Mouse (Mus musculus) midbrain, embryonic 13.5 days (tissue): ENCODE data around the gene Cldnd1. TPM values are rescaled to one million over a fixed set of nuclear protein-coding genes. Genes with fewer than 3 reads are reported as not detected.

Experiments used
- ATAC-seq: fragments of 200-750 bp; cut with Nextera tagmentation; 2 replicates; pipeline ENCODE4 v1.8.0; 2017; ENCODE audit warnings: mild to moderate bottlenecking, moderate TSS enrichment, moderate library complexity
- H3K27ac ChIP-seq: fragments of 300-500 bp; sonication (generic); 2 replicates; pipeline ENCODE4 v1.5.1; 2015; ENCODE audit warnings: inconsistent platforms, mild to moderate bottlenecking, moderate library complexity
- H3K27me3 ChIP-seq: fragments of 300-500 bp; sonication (generic); 2 replicates; pipeline ENCODE4 v1.6.1; 2015; ENCODE audit warnings: mild to moderate bottlenecking, inconsistent platforms
- H3K36me3 ChIP-seq: fragments of 300-500 bp; sonication (generic); 2 replicates; pipeline ENCODE4 v1.6.1; 2015; ENCODE audit warnings: mild to moderate bottlenecking, inconsistent platforms
- H3K4me1 ChIP-seq: fragments of 300-500 bp; sonication (generic); replicated peaks from 2 replicates; pipeline ENCODE4 v1.6.1; 2015; ENCODE audit warnings: inconsistent platforms
- H3K4me2 ChIP-seq: fragments of 300-500 bp; sonication (generic); replicated peaks from 2 replicates; pipeline ENCODE4 v1.6.1; 2015; ENCODE audit warnings: moderate library complexity, mild to moderate bottlenecking, inconsistent platforms
- H3K4me3 ChIP-seq: fragments of 300-500 bp; sonication (generic); replicated peaks from 2 replicates; pipeline ENCODE4 v1.5.1; 2015; ENCODE audit warnings: mild to moderate bottlenecking, inconsistent platforms
- H3K9ac ChIP-seq: fragments of 300-500 bp; sonication (generic); replicated peaks from 2 replicates; pipeline ENCODE4 v1.6.1; 2015; ENCODE audit warnings: mild to moderate bottlenecking, inconsistent platforms
- H3K9me3 ChIP-seq: fragments of 300-500 bp; sonication (generic); 2 replicates; pipeline ENCODE4 v1.6.1; 2016; ENCODE audit warnings: mild to moderate bottlenecking, inconsistent platforms
- WGBS: fragments of 180-500 bp; shearing (Covaris S2); methylation state at CpG from one replicate; pipeline ENCODE4 v1.1.7; 2015; 5-methylcytosine and 5-hydroxymethylcytosine counted together
- polyA plus RNA-seq: library from polyadenylated mRNA; unstranded; fragments of >200 nt; fragmentation: Nextera tagmentation; extraction: Ambion mirVana; gene quantifications from 2 replicates; pipeline ENCODE4 v1.2.1, GENCODE M21; 2015

Cldnd1 gene
- polyA plus RNA-seq, 1 experiment from 2014 or later = 113 TPM

DNA sequence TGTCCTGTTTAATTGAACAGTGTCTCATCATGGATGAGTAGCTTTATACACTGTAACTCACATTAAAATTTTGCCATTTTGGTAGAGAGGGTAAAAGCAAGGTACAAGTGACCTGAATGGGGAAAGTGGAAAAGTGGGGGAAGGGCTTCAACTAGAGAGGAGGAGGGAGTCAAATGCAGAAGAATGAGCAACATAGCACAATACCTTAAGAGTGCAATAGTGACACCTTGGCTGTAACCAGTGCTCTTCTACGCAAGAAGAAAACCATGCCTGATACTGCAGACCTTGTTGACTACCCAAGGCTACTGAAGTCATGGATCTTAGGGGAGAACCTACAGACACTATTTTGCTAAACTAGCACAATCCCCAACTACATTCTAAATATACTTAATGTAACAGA is 30.4 kb upstream of the Cldnd1 start:
- Histone ChIP-seq H3K9ac (no peak overlapping the region), H3K4me1 (no peaks in the 10 kb centered on the region), H3K27me3 (no peaks in the 10 kb centered on the region), H3K4me2 (no peak overlapping the region), H3K27ac (no peak overlapping the region), H3K4me3 (no peak overlapping the region), H3K36me3 (no peaks in the 10 kb centered on the region), H3K9me3 (no peaks in the 10 kb centered on the region)
- no peak for ATAC-seq
- WGBS = 96% methylated on average over 1 of the region's 1 CpGs

DNA sequence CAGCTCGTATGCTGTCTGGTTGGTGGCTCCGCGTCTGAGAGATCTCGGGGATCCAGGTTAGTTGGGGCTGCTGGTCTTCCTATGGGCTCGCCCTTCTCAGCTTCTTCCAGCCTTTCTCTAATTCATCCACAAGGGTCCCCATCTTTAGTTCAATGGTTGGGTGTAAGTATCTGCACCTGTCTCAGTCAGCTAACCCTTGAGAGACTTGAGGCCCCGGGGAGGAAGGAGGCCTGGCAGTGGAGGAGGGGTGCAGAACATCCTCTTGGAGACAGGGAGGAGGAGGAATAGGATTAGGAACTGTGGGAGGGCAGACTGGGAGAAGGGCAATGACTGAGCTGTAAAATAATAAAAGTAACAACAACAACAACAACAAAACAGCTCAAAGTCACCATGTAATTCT is 27.5 kb upstream of the Cldnd1 start:
- H3K4me2 ChIP-seq = no peak overlapping the region
- no peak overlapping the region for H3K27ac ChIP-seq
- H3K36me3 ChIP-seq = no peaks in the 10 kb centered on the region
- ATAC-seq = no peak
- no peak overlapping the region for H3K4me3 ChIP-seq
- WGBS = 85% methylated on average over 6 of the region's 6 CpGs
- H3K27me3 ChIP-seq = no peaks in the 10 kb centered on the region
- no peaks in the 10 kb centered on the region for H3K4me1 ChIP-seq
- no peak overlapping the region for H3K9ac ChIP-seq
- H3K9me3 ChIP-seq = no peaks in the 10 kb centered on the region

DNA sequence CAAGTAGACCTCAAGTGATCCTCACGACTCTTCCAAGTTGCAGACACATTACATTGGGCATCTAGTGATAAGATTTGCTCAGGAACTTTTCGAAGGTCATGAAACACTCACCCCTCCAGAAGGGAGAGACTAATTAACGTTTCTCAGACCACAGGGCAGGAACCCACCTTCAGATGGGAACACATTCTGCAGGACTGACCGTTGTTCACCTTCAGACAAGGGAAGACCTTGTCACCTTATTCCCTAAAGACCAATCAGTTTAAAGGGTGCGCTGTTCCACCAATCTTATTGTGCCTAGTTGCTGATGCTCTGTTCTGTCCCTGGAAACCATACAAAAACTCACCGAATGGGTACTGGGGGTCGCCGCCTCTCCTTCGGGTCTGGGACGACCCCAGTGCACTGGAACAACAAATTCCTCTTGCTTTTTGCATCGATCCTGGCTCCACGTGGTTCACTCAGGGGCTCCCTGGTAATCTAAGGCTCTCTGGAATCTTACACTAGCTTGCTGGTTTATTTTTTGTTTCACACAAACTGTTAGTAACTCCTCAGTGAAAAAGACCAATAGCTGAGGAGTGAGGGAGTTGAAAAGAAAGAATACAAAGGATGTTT is 26.8 kb upstream of the Cldnd1 start:
- no peak overlapping the region for H3K27ac ChIP-seq
- H3K36me3 ChIP-seq = no peaks in the 10 kb centered on the region
- H3K9me3 ChIP-seq = no peaks in the 10 kb centered on the region
- H3K27me3 ChIP-seq = no peaks in the 10 kb centered on the region
- WGBS = 93% methylated on average over 12 of the region's 12 CpGs
- H3K4me2 ChIP-seq = no peak overlapping the region
- no peak for ATAC-seq
- no peak overlapping the region for H3K4me3 ChIP-seq
- H3K4me1 ChIP-seq = no peaks in the 10 kb centered on the region
- no peak overlapping the region for H3K9ac ChIP-seq

DNA sequence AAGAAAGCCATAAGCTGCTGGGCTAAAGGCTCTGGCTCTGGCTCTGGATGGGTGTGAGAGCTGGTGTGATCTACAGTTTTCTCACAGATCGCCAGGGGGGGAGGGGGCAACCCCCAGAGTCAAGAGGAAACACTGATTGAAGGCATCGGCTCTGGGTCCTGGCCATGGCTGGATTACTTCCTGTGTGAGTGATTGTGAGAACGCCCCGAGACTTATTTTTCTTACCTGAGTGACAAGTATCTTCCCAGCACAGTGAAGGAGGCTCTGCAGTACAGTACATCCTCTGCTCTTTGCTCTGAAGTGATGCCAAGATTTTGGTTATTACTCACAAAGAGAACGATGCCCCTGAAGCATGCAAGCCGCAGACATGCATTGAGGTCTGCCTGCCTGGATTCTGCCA is 25.9 kb upstream of the Cldnd1 start:
- Histone ChIP-seq H3K4me1 (no peaks in the 10 kb centered on the region), H3K27ac (no peak overlapping the region), H3K9me3 (no peaks in the 10 kb centered on the region), H3K9ac (no peak overlapping the region), H3K4me3 (no peak overlapping the region), H3K36me3 (no peaks in the 10 kb centered on the region), H3K27me3 (no peaks in the 10 kb centered on the region), H3K4me2 (no peak overlapping the region)
- WGBS = 81% methylated on average over 6 of the region's 6 CpGs
- ATAC-seq = no peak

DNA sequence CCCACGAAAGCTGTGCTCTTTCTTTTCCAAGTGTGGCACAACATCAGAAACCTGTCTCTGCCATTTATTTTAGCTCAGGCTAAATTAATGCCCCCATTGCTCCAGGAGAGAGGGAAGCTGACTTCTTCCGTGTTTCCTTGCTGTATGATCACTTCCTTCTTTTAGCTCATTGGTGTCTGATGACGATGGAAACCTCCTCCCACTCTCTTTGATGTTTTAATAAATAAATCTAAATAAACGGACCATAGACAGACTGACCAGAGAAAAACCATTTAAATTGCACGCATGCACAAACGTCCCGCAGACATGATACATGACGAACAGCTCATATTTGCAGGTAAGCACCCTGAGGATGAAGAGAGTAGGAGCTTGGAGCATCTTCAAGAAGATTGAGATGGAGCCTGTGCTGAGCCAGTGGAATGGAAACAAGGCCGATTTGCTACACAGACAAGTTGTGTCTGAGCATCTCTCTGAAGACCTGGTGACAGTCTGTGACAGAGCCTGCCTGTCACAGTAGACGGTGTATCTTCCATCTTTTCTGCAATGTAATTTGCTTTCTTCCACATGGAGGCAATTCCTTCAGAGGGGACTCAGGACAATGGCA is 25.3 kb upstream of the Cldnd1 start:
- H3K27me3 ChIP-seq = no peaks in the 10 kb centered on the region
- H3K4me1 ChIP-seq = no peaks in the 10 kb centered on the region
- H3K4me2 ChIP-seq = no peak overlapping the region
- no peak for ATAC-seq
- WGBS = 86% methylated on average over 10 of the region's 10 CpGs
- H3K36me3 ChIP-seq = no peaks in the 10 kb centered on the region
- H3K9me3 ChIP-seq = no peaks in the 10 kb centered on the region
- H3K27ac ChIP-seq = no peak overlapping the region
- H3K4me3 ChIP-seq = no peak overlapping the region
- H3K9ac ChIP-seq = no peak overlapping the region

DNA sequence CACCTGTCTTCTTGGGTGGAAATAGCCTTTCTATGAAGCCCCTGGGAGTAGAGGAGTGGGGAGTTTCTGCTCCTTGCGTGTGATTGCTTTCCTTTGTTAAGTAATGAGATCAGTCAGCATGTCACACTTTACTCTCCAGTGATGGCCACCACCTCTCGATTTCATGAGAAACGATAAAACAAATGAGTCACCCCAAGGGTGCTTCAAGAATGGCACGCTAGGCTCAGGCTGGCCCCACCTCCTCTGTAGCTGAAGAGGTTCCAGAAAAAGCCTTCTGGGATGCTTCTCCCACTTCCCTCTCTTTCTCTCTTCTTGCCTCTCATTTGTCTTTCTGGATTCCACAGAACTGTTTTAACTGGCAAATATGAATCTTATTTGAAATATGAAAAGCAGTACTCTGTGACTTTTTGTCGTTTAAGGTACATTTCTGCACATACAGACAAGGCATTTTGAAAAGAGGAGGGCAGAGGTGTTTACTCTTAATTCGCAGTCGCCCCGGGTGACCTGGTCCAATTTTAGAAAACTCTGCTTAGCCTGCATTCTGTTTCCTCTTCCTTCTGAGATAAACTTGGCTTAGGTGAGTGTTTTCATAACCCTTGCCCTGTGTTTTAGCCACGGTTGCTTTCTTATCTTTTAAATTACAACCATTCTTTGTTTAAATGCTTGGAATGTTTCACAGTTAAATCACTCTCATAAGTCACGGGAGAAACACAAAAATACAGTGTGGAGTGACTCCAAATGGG is 24.2 kb upstream of the Cldnd1 start:
- no peak overlapping the region for H3K4me3 ChIP-seq
- 63% methylated on average over 10 of the region's 10 CpGs for WGBS

DNA sequence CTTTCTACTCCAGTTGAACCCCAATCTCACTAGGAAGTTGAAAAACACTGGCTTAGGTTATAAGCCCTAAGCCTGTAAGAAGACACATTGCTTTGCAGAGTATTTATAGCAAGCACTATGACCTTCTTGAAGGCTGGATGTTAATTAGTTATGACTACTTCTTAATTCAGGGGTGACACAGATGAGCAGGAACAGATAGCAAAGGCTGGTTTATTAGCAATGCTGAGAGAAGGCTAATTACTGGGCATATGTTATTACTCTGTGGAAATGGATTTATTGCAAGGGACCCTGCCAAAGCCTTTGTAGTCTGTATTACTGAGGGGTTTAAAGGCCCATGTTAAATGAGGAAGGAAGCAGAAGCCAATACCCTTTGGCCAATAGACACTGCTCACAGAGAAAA is 22.7 kb upstream of the Cldnd1 start:
- no peak overlapping the region for H3K4me2 ChIP-seq
- H3K9ac ChIP-seq = no peak overlapping the region
- no peaks in the 10 kb centered on the region for H3K4me1 ChIP-seq
- peak; percentile 56; the same call in 1 of the 2 replicates for ATAC-seq
- H3K4me3 ChIP-seq = no peak overlapping the region
- H3K36me3 ChIP-seq = no peaks in the 10 kb centered on the region
- no peaks in the 10 kb centered on the region for H3K9me3 ChIP-seq
- no peaks in the 10 kb centered on the region for H3K27me3 ChIP-seq
- H3K27ac ChIP-seq = no peak overlapping the region

More for the DNA sequence above, 24.2 kb upstream of the Cldnd1 start:
- H3K9ac ChIP-seq = no peak overlapping the region
- ATAC-seq = no peak
- no peaks in the 10 kb centered on the region for H3K4me1 ChIP-seq
- no peaks in the 10 kb centered on the region for H3K36me3 ChIP-seq
- no peaks in the 10 kb centered on the region for H3K27me3 ChIP-seq
- no peaks in the 10 kb centered on the region for H3K9me3 ChIP-seq
- H3K4me2 ChIP-seq = no peak overlapping the region
- no peak overlapping the region for H3K27ac ChIP-seq

DNA sequence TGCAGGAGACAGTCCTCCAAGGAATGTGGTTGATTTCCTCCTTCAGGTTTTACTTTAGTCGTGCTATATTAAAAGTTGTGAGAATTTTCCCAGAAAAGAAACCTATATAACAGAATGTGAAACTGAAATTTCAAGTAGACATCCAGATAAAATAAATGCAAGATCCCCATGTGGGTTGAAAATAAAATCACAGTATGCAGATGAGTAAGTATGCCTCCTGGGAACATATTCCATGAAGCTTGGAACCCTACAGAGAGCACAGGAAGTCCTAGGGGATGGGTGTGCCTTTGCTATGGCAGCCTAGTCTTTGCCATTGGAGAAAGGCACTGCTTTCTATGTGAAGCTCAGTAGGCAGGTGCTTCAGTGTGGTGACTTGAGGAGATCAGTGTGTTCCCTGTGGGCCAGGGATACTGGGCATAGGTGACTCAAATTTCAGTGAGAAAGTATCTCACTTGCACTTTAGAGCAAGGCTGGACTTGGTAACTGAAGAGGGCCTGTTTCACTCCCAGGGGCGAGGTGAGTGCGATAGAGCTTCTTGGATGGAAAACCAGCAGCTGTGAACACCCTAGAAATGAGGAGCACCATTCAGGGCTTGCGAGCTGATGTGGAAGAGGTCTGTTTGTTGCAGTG is 20.3 kb upstream of the Cldnd1 start:
- whole genome bisulfite sequencing = 89% methylated on average over 4 of the region's 4 CpGs
- ATAC-seq = no peak
- no peaks in the 10 kb centered on the region for H3K27me3 ChIP-seq
- H3K27ac ChIP-seq = no peak overlapping the region
- H3K4me2 ChIP-seq = no peak overlapping the region
- H3K4me3 ChIP-seq = no peak overlapping the region
- no peak overlapping the region for H3K9ac ChIP-seq
- H3K36me3 ChIP-seq = no peaks in the 10 kb centered on the region
- no peaks in the 10 kb centered on the region for H3K4me1 ChIP-seq
- H3K9me3 ChIP-seq = no peaks in the 10 kb centered on the region

DNA sequence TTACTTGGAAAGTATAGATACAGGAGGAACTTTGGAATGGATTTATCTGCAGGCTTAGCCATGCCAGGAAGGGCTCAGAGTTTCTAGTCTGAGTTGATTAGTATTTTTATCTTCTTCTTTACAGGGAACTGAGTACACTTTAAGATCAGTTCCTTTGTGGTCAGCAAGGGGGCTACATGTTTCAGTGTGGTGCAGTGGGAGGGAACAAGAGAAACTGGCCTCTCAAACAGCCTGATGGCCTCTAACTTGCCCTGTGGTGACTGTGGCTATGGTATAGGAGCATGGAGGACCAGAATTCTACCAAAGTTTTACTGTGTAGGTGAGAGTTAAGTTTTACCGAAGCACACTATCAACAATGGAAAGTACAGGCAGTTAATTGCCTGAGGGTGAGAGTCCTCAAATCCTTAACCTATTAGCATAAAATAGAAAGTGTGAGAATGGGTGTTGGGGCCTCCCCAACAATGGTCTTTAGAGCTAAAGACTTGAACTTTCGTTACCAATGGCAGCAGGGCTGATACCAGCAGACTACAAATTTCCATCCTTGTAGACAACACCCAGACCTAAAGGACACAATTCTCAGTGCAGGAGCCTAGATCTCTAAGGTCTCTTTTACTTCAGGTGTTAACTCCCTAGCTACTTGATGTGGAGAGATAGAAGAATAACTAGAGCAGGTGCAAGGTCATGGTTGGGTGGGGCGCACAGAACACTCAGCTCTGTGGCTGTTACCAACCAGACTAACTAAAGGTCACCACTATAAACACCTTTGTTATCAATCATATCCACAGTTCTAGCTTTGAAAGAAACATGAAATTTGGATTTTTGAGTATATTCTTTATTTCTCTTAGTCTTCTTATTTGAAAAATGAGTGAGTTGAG is 18.9 kb upstream of the Cldnd1 start:
- no peaks in the 10 kb centered on the region for H3K9me3 ChIP-seq
- H3K4me2 ChIP-seq = no peak overlapping the region
- H3K27ac ChIP-seq = no peak overlapping the region
- WGBS = 85% methylated on average over 3 of the region's 3 CpGs
- no peaks in the 10 kb centered on the region for H3K36me3 ChIP-seq
- no peak for ATAC-seq
- no peak overlapping the region for H3K9ac ChIP-seq
- H3K4me3 ChIP-seq = no peak overlapping the region
- H3K4me1 ChIP-seq = no peaks in the 10 kb centered on the region
- no peaks in the 10 kb centered on the region for H3K27me3 ChIP-seq

DNA sequence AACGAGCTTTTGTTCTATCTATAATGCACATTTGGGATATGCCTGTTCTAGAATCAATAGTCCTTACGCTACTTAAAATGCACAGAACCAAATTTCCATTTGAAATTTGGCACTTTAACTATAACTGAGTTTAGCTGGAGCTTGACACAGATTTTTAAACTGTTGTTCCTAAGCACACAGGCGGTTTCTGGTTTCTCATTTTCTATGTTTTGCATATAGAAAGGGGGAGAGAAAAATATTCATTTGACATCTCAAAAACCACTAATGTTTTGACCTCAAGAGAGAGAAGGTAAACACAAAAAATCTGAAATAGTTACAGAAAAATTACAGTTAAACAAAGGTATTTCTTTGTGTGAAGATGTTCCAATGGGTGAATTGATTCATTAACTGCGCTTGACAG is 18.2 kb upstream of the Cldnd1 start:
- no peak overlapping the region for H3K27ac ChIP-seq
- no peaks in the 10 kb centered on the region for H3K4me1 ChIP-seq
- no peak overlapping the region for H3K4me3 ChIP-seq
- no peak for ATAC-seq
- H3K36me3 ChIP-seq = no peaks in the 10 kb centered on the region
- no peaks in the 10 kb centered on the region for H3K27me3 ChIP-seq
- no peak overlapping the region for H3K9ac ChIP-seq
- H3K9me3 ChIP-seq = no peaks in the 10 kb centered on the region
- 80% methylated on average over 4 of the region's 4 CpGs for WGBS
- H3K4me2 ChIP-seq = no peak overlapping the region

DNA sequence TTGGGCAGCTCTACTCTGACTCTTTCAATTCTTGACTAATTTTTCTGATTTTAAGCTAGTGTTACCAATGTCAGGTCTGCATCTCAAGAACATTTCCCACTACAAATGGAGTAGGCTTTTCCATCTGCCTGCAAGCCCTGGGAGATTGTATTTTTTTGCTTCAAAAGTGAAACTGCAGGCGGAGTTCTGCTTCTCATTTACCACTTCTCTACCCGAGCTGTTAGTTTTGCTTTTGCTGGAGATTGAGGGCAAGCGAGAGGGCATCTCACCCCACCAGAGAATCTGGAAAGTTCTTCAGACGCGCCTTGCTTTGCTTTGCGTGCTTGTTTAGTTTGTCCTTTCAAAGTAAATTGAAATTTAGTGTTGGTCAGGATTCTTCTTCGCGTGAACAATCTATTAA is 15.5 kb upstream of the Cldnd1 start:
- H3K4me2 ChIP-seq = no peak overlapping the region
- no peaks in the 10 kb centered on the region for H3K27me3 ChIP-seq
- no peaks in the 10 kb centered on the region for H3K9me3 ChIP-seq
- no peaks in the 10 kb centered on the region for H3K4me1 ChIP-seq
- no peak overlapping the region for H3K9ac ChIP-seq
- no peak overlapping the region for H3K27ac ChIP-seq
- H3K36me3 ChIP-seq = no peaks in the 10 kb centered on the region
- WGBS = 83% methylated on average over 8 of the region's 8 CpGs
- no peak overlapping the region for H3K4me3 ChIP-seq
- ATAC-seq = no peak

DNA sequence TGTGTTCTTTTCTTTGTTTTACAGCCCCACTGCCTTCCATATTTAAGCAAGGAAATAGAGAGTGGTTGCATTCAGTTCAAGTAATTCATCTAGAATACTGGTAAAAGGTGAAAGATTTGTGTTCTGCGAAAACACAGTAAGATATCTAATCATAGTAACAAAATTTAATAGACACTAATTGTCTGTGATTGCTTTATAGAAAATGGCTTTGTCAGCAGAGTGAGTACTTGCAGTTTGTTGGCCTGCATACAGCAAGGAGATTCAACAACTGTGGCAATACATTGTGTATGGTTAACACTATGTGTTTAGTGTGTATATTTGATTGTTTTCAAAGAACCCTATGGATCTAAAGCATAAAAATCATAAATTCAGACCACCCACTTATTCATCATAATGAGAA is 14.6 kb upstream of the Cldnd1 start:
- no peaks in the 10 kb centered on the region for H3K9me3 ChIP-seq
- ATAC-seq = no peak
- H3K9ac ChIP-seq = no peak overlapping the region
- WGBS = 91% methylated on average over 1 of the region's 1 CpGs
- H3K4me2 ChIP-seq = no peak overlapping the region
- no peaks in the 10 kb centered on the region for H3K4me1 ChIP-seq
- H3K36me3 ChIP-seq = no peaks in the 10 kb centered on the region
- no peak overlapping the region for H3K4me3 ChIP-seq
- no peaks in the 10 kb centered on the region for H3K27me3 ChIP-seq
- no peak overlapping the region for H3K27ac ChIP-seq
